Mouse (Mus musculus): ENCODE measurements at regions not wholly inside any gene's neighbourhood (a gene's known extent, or its start where the extent isn't known, plus 50 kb on each side); places are given as distances from the start of the nearest gene placed in this dataset.

DNA sequence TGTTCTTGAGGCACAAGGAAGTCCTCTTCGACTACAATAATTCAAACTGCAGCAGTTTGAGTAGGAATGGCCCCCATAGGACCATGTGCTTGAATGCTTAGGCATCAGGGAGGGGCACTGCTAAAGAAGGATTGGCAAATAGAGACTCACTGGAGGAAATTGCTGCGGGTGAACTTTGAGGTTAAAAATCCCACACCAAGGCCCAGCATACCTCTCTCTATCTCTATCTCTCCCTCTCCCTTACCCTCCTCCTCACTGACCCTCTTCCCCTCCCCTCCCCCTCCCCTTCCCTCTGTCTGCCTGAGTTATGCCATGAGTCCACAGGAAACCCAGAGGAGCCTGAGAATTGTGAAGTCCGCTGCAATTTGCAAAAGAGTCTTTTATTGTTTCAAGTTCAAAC lies 180.8 kb upstream of the Ipo5 start:
- Histone ChIP-seq H3K36me3 (ENCODE audit: control insufficient read depth, insufficient read depth, low read length) (no peaks in the 10 kb centered on the region), H3K4me1 (ENCODE audit: control insufficient read depth, insufficient read depth, low read length) (peaks cover 5% of the 10 kb centered on the region; the same call in 1 of the 2 replicates), H3K9me3 (ENCODE audit: control insufficient read depth, low read length) (no peaks in the 10 kb centered on the region), H3K27ac (ENCODE audit: low read length) (no peak overlapping the region), H3K4me3 (ENCODE audit: low read length) (no peak overlapping the region), H3K9ac (ENCODE audit: low read depth, low read length) (no peak overlapping the region), H3K27me3 (replicated peaks; ENCODE audit: control insufficient read depth, insufficient read depth, low read length) (no peaks in the 10 kb centered on the region), H3K4me2 (ENCODE audit: low read depth, low read length) (no peak overlapping the region)
- ATAC-seq = no peak
- WGBS = 26% methylated on average over 3 of the region's 3 CpGs

DNA sequence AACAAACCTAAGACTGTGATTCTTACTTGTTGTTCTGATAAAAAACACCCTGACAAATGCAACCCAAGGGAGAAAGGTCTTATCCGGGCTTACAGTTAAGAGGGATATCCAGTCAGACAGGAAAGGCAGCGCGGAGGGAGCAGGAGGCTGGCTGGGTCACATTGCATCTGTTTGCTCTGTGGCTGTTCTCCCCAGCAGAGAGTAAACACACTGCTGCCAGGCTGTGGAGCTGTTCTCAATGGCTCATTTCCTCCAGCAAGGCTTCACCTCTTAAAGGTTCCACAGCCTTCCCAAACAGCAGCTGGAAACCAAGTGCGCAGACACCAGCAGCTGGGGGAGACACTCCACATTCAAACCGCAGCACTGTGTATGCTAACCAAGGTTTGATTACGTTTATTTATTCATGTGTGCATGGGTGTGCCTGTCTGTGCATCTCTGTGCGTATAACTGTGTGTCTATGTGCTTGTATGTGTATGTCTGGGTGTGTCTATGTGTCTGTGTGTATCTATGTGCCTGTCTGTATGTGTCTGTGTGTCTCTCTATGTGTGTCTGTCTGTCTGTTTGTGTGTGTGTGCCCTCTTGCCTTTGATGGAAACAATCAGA lies 179.2 kb upstream of the Ipo5 start:
- no peak overlapping the region for H3K4me2 ChIP-seq (ENCODE audit: low read depth, low read length)
- H3K36me3 ChIP-seq (ENCODE audit: control insufficient read depth, insufficient read depth, low read length) = no peaks in the 10 kb centered on the region
- no peak overlapping the region for H3K9ac ChIP-seq (ENCODE audit: low read depth, low read length)
- H3K9me3 ChIP-seq (ENCODE audit: control insufficient read depth, low read length) = no peaks in the 10 kb centered on the region
- H3K27me3 ChIP-seq (replicated peaks; ENCODE audit: control insufficient read depth, insufficient read depth, low read length) = no peaks in the 10 kb centered on the region
- no peak overlapping the region for H3K27ac ChIP-seq (ENCODE audit: low read length)
- peaks cover 5% of the 10 kb centered on the region; the same call in 1 of the 2 replicates for H3K4me1 ChIP-seq (ENCODE audit: control insufficient read depth, insufficient read depth, low read length)
- WGBS = 38% methylated on average over 7 of the region's 7 CpGs
- peak; percentile 40 for ATAC-seq
- no peak overlapping the region for H3K4me3 ChIP-seq (ENCODE audit: low read length)

DNA sequence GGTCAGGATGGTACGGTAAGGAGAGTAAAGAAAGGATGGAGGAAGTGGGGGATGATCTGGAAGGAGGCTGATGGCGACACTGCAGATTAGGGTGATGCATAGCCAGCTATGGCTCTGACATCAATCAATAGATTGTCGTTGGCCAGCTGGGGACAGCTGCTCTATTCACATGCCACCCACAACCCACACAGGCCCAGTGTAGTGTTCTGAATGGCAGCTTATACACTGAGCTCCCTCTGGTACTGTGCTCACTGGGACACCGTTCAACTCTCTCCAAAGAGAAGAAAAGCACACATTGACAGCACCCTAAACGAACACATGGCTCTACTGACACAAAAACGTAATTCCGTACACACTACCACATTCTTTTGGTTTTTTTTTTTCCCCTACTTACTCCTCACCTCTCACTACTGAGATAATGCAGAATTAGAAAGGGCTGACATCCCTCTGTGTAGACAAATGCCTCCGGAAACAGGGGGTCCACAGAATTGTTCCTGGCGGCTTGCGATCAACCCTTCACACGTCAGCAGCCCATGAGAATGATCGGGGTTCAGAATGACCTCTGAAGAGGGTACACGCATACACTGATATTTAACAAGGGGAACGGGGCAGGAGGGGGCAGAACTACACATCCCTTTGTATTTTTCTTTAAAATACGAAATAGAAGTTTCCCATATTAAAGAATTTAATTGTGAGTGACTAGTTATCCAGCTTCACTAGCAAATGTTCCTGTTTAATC lies 178.5 kb upstream of the Ipo5 start:
- Histone ChIP-seq H3K4me2 (ENCODE audit: low read depth, low read length) (no peak overlapping the region), H3K9ac (ENCODE audit: low read depth, low read length) (no peak overlapping the region), H3K9me3 (ENCODE audit: control insufficient read depth, low read length) (no peaks in the 10 kb centered on the region), H3K27me3 (replicated peaks; ENCODE audit: control insufficient read depth, insufficient read depth, low read length) (no peaks in the 10 kb centered on the region), H3K4me1 (ENCODE audit: control insufficient read depth, insufficient read depth, low read length) (peaks cover 5% of the 10 kb centered on the region; the same call in 1 of the 2 replicates), H3K4me3 (ENCODE audit: low read length) (no peak overlapping the region), H3K27ac (ENCODE audit: low read length) (no peak overlapping the region), H3K36me3 (ENCODE audit: control insufficient read depth, insufficient read depth, low read length) (no peaks in the 10 kb centered on the region)
- WGBS = 68% methylated on average over 15 of the region's 15 CpGs
- ATAC-seq = no peak

DNA sequence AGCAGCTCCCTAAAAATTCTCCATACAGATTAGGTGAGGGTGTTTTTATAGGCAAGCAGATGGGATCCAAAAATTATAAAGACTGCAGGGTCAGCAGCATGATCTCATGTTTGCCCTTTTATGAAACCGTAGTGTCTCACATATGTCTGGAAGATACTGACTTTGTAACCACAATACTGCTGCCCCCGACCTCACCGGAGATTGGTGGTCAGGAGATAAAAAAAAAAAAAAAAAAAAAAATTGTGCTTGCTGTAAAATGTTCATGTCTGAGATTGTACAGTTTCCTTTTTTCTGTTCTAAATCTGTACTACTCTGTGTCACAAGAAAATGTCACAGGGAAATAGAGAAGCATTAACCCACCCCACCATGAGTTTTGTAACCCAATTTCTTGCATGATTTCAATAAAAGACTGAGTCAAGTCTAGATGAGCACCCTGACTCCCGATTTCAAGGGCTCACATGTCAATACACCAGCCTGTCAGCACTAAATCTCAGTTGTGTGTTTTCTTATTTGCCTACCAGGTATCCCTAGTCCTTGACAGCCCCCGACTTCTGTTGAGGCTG lies 169.5 kb upstream of the Ipo5 start:
- no peaks in the 10 kb centered on the region for H3K4me1 ChIP-seq (ENCODE audit: control insufficient read depth, insufficient read depth, low read length)
- WGBS = 81% methylated on average over 5 of the region's 5 CpGs
- no peak overlapping the region for H3K4me2 ChIP-seq (ENCODE audit: low read depth, low read length)
- H3K9ac ChIP-seq (ENCODE audit: low read depth, low read length) = no peak overlapping the region
- no peaks in the 10 kb centered on the region for H3K9me3 ChIP-seq (ENCODE audit: control insufficient read depth, low read length)
- H3K27ac ChIP-seq (ENCODE audit: low read length) = no peak overlapping the region
- H3K4me3 ChIP-seq (ENCODE audit: low read length) = no peak overlapping the region
- no peaks in the 10 kb centered on the region for H3K27me3 ChIP-seq (replicated peaks; ENCODE audit: control insufficient read depth, insufficient read depth, low read length)
- no peak for ATAC-seq
- no peaks in the 10 kb centered on the region for H3K36me3 ChIP-seq (ENCODE audit: control insufficient read depth, insufficient read depth, low read length)

DNA sequence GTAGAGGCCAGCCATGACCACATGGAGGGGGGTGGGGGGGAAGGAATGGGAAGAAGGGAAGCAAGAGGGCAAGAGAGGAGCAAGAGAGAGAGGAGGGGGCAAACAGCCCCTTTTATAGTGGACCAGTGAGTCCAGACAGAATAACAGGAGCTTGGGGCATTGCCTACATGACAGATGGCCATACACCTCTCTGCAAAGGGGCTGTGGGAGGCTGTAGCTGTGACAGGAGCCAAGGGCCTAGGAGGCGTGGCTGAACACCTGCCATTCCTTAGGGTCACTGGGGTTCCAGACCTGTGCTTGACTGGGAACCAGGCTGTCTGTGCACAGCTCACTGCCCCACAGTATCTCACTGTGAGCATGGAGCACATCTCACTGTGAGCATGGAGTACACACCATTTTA lies 157.0 kb upstream of the Ipo5 start:
- no peak for ATAC-seq
- no peaks in the 10 kb centered on the region for H3K27me3 ChIP-seq (replicated peaks; ENCODE audit: control insufficient read depth, insufficient read depth, low read length)
- no peak overlapping the region for H3K27ac ChIP-seq (ENCODE audit: low read length)
- H3K4me3 ChIP-seq (ENCODE audit: low read length) = no peak overlapping the region
- 71% methylated on average over 1 of the region's 1 CpGs for WGBS
- no peaks in the 10 kb centered on the region for H3K9me3 ChIP-seq (ENCODE audit: control insufficient read depth, low read length)
- no peaks in the 10 kb centered on the region for H3K4me1 ChIP-seq (ENCODE audit: control insufficient read depth, insufficient read depth, low read length)
- no peak overlapping the region for H3K9ac ChIP-seq (ENCODE audit: low read depth, low read length)
- H3K36me3 ChIP-seq (ENCODE audit: control insufficient read depth, insufficient read depth, low read length) = no peaks in the 10 kb centered on the region
- no peak overlapping the region for H3K4me2 ChIP-seq (ENCODE audit: low read depth, low read length)

DNA sequence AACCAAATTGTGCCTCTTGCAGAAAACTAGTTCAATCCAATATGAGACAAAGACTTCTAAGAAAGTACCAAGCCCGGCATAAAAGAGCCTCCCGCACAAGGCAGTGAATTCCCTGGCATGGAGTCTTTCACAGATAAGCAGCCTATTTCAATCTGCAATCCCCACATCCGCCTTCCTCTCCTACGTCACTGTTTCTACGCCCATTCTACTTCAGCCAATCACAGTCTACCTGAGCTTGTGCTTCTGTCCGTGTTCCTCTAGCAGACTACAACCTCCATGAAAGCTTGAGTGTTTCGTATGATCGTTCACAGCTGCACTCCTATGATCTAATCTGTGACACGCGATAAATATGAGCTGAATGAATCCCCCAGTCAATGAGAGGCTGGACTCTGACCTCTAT lies 155.6 kb upstream of the Ipo5 start:
- Histone ChIP-seq H3K27me3 (replicated peaks; ENCODE audit: control insufficient read depth, insufficient read depth, low read length) (no peaks in the 10 kb centered on the region), H3K9me3 (ENCODE audit: control insufficient read depth, low read length) (no peaks in the 10 kb centered on the region), H3K4me3 (ENCODE audit: low read length) (no peak overlapping the region), H3K27ac (ENCODE audit: low read length) (no peak overlapping the region), H3K4me2 (ENCODE audit: low read depth, low read length) (no peak overlapping the region), H3K4me1 (ENCODE audit: control insufficient read depth, insufficient read depth, low read length) (no peaks in the 10 kb centered on the region), H3K9ac (ENCODE audit: low read depth, low read length) (no peak overlapping the region), H3K36me3 (ENCODE audit: control insufficient read depth, insufficient read depth, low read length) (no peaks in the 10 kb centered on the region)
- 61% methylated on average over 10 of the region's 10 CpGs for WGBS
- ATAC-seq = peak; percentile 75

DNA sequence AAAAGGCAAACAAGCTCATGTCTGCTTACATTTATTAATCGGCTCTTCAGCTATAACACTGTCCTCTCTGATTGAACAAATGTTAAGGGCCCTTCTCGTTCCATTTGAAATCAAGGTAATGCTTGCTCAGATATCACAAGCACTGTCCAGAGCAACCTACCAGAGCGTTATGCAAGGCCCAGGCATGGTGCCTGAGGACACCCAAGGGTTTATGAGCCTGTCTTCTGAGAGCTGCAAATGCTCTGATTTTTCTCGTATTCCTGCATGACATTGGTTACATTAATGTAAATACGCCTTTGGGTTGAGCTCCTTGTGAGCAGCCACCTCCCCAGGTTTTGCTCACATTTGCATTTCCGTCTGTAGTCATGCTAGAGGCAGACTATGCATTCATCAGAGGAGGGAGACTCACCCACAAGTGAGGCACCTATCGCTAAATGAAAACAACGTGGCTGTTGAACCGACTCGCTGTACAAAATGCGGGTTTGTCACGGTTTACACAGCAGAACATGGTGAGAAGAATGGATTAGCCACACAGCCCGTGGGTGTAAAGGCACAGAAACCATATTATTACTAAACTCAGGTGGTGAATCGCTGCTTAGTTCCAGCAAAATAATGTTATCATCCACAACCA lies 152.7 kb upstream of the Ipo5 start:
- Histone ChIP-seq H3K9ac (ENCODE audit: low read depth, low read length) (no peak overlapping the region), H3K27ac (ENCODE audit: low read length) (no peak overlapping the region), H3K36me3 (ENCODE audit: control insufficient read depth, insufficient read depth, low read length) (no peaks in the 10 kb centered on the region), H3K4me2 (ENCODE audit: low read depth, low read length) (no peak overlapping the region), H3K9me3 (ENCODE audit: control insufficient read depth, low read length) (no peaks in the 10 kb centered on the region), H3K27me3 (replicated peaks; ENCODE audit: control insufficient read depth, insufficient read depth, low read length) (no peaks in the 10 kb centered on the region), H3K4me1 (ENCODE audit: control insufficient read depth, insufficient read depth, low read length) (no peaks in the 10 kb centered on the region), H3K4me3 (ENCODE audit: low read length) (no peak overlapping the region)
- 78% methylated on average over 14 of the region's 14 CpGs for WGBS
- ATAC-seq = no peak

DNA sequence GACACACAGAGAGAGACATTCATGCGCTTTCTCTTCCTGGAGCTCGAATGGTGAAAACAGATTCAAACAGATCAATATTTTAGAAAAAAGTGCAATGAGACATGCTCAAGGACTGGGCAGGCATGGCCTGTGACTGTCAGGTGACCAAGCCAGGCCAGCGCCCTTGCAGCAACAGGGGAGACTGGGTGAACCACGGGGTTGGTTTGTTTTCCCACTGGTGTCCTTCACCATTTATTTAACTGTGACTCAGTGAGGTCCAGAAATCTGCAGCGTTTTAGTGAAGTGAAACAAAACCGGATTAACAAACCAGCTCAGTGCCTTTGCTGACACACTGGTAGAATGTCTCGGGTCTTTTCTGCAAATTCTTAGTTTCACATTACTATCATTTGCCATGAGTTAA lies 148.9 kb upstream of the Ipo5 start:
- no peak overlapping the region for H3K27ac ChIP-seq (ENCODE audit: low read length)
- no peaks in the 10 kb centered on the region for H3K9me3 ChIP-seq (ENCODE audit: control insufficient read depth, low read length)
- H3K4me1 ChIP-seq (ENCODE audit: control insufficient read depth, insufficient read depth, low read length) = no peaks in the 10 kb centered on the region; the same call in 1 of the 2 replicates
- no peaks in the 10 kb centered on the region for H3K36me3 ChIP-seq (ENCODE audit: control insufficient read depth, insufficient read depth, low read length)
- no peak overlapping the region for H3K9ac ChIP-seq (ENCODE audit: low read depth, low read length)
- 65% methylated on average over 7 of the region's 7 CpGs for WGBS
- no peak overlapping the region for H3K4me3 ChIP-seq (ENCODE audit: low read length)
- peak; percentile 72 for ATAC-seq
- H3K4me2 ChIP-seq (ENCODE audit: low read depth, low read length) = 0 out of 2 replicates have a peak overlapping the region, but pooled peaks have one; percentile 6
- no peaks in the 10 kb centered on the region for H3K27me3 ChIP-seq (replicated peaks; ENCODE audit: control insufficient read depth, insufficient read depth, low read length)

DNA sequence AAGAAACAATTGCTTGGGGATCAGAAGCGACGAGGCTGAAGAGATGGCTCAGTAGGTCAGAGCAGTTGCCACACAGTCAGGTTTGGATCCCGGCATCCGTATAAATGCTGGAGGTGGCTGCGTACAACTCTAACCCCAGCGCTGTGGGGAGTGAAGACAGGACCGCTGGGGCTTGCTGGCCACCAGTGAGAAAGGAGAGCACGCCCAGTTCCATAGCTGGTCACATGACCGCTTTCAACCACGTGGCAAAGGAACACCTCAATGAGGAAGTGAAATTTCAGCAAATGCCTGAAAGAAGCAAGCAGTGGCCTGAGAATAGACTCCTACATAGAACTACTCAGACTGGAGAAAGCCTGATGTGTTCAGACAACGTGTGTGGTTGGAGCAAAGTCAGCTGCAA lies 148.3 kb upstream of the Ipo5 start:
- Histone ChIP-seq H3K9ac (ENCODE audit: low read depth, low read length) (no peak overlapping the region), H3K4me1 (ENCODE audit: control insufficient read depth, insufficient read depth, low read length) (no peaks in the 10 kb centered on the region; the same call in 1 of the 2 replicates), H3K27me3 (replicated peaks; ENCODE audit: control insufficient read depth, insufficient read depth, low read length) (no peaks in the 10 kb centered on the region), H3K4me2 (ENCODE audit: low read depth, low read length) (no peak overlapping the region), H3K36me3 (ENCODE audit: control insufficient read depth, insufficient read depth, low read length) (no peaks in the 10 kb centered on the region), H3K27ac (ENCODE audit: low read length) (no peak overlapping the region), H3K4me3 (ENCODE audit: low read length) (no peak overlapping the region), H3K9me3 (ENCODE audit: control insufficient read depth, low read length) (no peaks in the 10 kb centered on the region)
- peak; percentile 60 for ATAC-seq
- WGBS = 79% methylated on average over 11 of the region's 11 CpGs

Data from intestine, embryonic 16.5 days (tissue).